Mouse (Mus musculus) midbrain, embryonic 15.5 days (tissue): Measurements from ENCODE around the gene Pik3r3. TPM values are rescaled to one million over a fixed set of nuclear protein-coding genes. Genes with fewer than 3 reads are reported as not detected.
A peak's percentile ranks its signal among the peaks of the same experiment; 100 is the strongest.
"Not testable (repeated sequence)": the region's sequence is repeated elsewhere in the genome, so short reads cannot be mapped to it uniquely, and the experiment has no call there.

ENCODE experiments used
- ATAC-seq: fragments of 200-750 bp; cut with Nextera tagmentation; replicated peaks from 2 replicates; pipeline ENCODE4 v1.8.0; 2017; ENCODE audit warnings: moderate TSS enrichment
- H3K27ac ChIP-seq: fragments of 300-500 bp; sonication (generic); 2 replicates; pipeline ENCODE4 v1.5.1; 2015; ENCODE audit warnings: mild to moderate bottlenecking, inconsistent platforms
- H3K27me3 ChIP-seq: fragments of 300-500 bp; sonication (generic); replicated peaks from 2 replicates; pipeline ENCODE4 v1.6.1; 2015; ENCODE audit warnings: inconsistent platforms
- H3K36me3 ChIP-seq: fragments of 300-500 bp; sonication (generic); replicated peaks from 2 replicates; pipeline ENCODE4 v1.6.1; 2015; ENCODE audit warnings: inconsistent platforms
- H3K4me1 ChIP-seq: fragments of 300-500 bp; sonication (generic); 2 replicates; pipeline ENCODE4 v1.6.1; 2015; ENCODE audit warnings: inconsistent platforms
- H3K4me2 ChIP-seq: fragments of 300-500 bp; sonication (generic); 2 replicates; pipeline ENCODE4 v1.6.1; 2015; ENCODE audit warnings: inconsistent platforms, mild to moderate bottlenecking, moderate library complexity
- H3K4me3 ChIP-seq: fragments of 300-500 bp; sonication (generic); 2 replicates; pipeline ENCODE4 v1.5.1; 2015; ENCODE audit warnings: mild to moderate bottlenecking, inconsistent platforms
- H3K9ac ChIP-seq: fragments of 300-500 bp; sonication (generic); 2 replicates; pipeline ENCODE4 v1.6.1; 2015; ENCODE audit warnings: mild to moderate bottlenecking, inconsistent platforms
- H3K9me3 ChIP-seq: fragments of 300-500 bp; sonication (generic); 2 replicates; pipeline ENCODE4 v1.6.1; 2016; ENCODE audit warnings: inconsistent platforms
- WGBS: fragments of 180-500 bp; shearing (Covaris S2); methylation state at CpG from one replicate; pipeline ENCODE4 v1.1.7; 2015; ENCODE audit warnings: mixed read lengths; 5-methylcytosine and 5-hydroxymethylcytosine counted together
- polyA plus RNA-seq: library from polyadenylated mRNA; unstranded; fragments of >200 nt; fragmentation: Nextera tagmentation; extraction: Ambion mirVana; gene quantifications from 2 replicates; pipeline ENCODE4 v1.2.1, GENCODE M21; 2015

Gene Pik3r3
- polyA plus RNA-seq, 1 experiment from 2014 or later = 89.7 TPM

DNA sequence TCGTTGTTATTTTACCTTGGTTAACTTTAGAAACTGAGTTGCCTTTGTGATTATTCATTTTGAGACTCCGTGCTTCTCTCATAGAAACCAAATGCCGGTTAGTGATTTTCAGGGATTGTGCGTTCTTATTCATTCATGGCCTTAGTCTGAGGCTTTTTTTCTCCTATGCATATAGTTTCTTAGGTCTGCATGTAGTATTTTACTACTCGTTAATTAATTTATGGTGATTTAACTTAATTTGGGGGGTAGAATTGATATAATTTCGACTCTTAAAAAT lies 1.4 kb downstream of the Pik3r3 start:
- Histone ChIP-seq H3K9ac (peak overlapping the region; percentile 95), H3K4me1 (peaks cover 19% of the 10 kb centered on the region), H3K27ac (peak overlapping the region; percentile 100), H3K36me3 (no peaks in the 10 kb centered on the region), H3K9me3 (no peaks in the 10 kb centered on the region), H3K27me3 (no peaks in the 10 kb centered on the region), H3K4me2 (peak overlapping the region; percentile 56), H3K4me3 (peak overlapping the region; percentile 88)
- WGBS = 3% methylated on average over 6 of the region's 6 CpGs
- ATAC-seq = no peak

DNA sequence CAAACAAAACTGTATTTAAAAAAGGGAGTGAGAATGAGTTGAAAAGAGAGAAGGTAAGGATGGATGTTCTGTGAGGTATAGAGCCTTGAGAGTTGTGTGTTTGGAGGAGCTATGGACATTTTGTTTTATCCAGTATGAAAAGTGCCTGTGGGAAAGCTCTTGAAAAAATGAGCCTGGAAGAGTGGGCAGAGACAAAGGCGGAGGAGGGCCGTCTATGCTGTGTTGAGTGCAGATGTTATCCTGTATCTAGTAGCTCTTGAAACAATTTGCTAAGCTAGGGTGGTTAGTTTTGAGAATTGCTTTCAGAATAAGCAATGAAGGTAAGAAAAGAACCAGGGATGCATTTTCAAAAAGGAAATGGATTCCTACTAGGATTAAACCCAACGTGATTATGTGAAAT lies 22.0 kb downstream of the Pik3r3 start:
- no peaks in the 10 kb centered on the region for H3K9me3 ChIP-seq
- H3K4me2 ChIP-seq = no peak overlapping the region
- H3K4me3 ChIP-seq = no peak overlapping the region
- H3K4me1 ChIP-seq = no peaks in the 10 kb centered on the region
- no peaks in the 10 kb centered on the region for H3K36me3 ChIP-seq
- H3K27me3 ChIP-seq = no peaks in the 10 kb centered on the region
- ATAC-seq = no peak
- H3K27ac ChIP-seq = no peak overlapping the region
- no peak overlapping the region for H3K9ac ChIP-seq
- 82% methylated on average over 3 of the region's 3 CpGs for WGBS

DNA sequence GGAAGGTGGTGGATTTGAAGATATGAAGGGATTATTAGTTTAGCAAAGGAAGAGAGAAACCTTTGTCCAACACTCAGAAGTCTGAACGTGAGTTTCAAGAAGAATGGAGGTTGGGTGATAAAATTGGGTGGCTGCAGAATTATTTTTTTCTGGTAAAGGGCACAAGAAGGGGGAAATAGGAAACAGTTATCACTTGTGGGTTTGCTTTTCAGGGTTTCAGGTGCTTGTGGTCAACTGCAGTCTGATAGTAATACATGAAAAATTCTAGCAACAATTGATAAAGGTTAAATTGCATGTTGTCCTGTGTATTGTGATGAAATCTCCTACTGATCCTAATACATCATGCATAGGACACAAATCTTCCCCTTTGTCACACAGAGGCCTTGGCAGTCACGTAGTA lies 22.8 kb downstream of the Pik3r3 start:
- H3K27me3 ChIP-seq = no peaks in the 10 kb centered on the region
- WGBS = 77% methylated on average over 2 of the region's 2 CpGs
- H3K27ac ChIP-seq = no peak overlapping the region
- no peaks in the 10 kb centered on the region for H3K4me1 ChIP-seq
- no peak overlapping the region for H3K4me2 ChIP-seq
- H3K9me3 ChIP-seq = no peaks in the 10 kb centered on the region
- H3K9ac ChIP-seq = no peak overlapping the region
- H3K36me3 ChIP-seq = no peaks in the 10 kb centered on the region
- no peak overlapping the region for H3K4me3 ChIP-seq
- no peak for ATAC-seq

DNA sequence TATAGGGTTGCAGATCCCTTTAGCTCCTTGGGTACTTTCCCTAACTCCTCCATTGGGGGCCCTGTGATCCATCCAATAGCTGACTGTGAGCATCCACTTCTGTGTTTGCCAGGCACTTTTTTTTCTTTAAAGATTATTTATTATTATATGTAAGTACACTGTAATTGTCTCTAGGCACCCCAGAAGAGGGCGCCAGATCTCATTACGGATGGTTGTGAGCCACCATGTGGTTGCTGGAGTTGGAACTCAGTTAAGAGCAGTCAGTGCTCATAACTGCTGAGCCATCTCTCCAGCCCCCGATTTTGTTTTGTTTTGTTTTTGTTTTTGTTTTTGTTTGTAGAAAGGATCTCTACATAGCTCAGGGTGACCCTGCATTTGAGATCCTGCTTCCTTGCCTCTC lies 24.5 kb downstream of the Pik3r3 start:
- H3K27ac ChIP-seq, ATAC-seq, H3K9ac ChIP-seq, H3K4me3 ChIP-seq, H3K36me3 ChIP-seq, H3K9me3 ChIP-seq, H3K27me3 ChIP-seq, H3K4me1 ChIP-seq, H3K4me2 ChIP-seq: not testable (repeated sequence)
- 42% methylated on average over 3 of the region's 3 CpGs for WGBS

DNA sequence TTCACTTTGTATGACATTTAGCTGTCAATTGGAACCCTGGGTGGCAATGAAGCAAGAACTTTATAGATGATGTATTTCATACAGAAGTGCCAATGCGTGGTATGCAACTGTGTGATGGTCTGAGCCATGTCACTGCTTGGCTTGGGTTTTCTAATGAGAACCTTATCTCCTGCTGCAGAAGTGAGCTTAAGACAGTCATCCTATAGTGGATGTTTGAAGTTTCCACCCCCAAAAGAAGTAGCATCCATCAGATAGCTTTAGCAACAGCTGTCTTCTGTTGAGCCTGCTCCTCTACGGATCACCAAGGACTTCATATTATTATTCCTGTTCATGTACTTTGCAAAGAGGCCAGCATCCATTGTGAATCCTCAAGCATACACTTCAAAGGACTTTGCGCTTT lies 28.6 kb downstream of the Pik3r3 start:
- no peak overlapping the region for H3K4me2 ChIP-seq
- 82% methylated on average over 3 of the region's 3 CpGs for WGBS
- no peak overlapping the region for H3K27ac ChIP-seq
- no peaks in the 10 kb centered on the region for H3K27me3 ChIP-seq
- H3K4me3 ChIP-seq = no peak overlapping the region
- no peaks in the 10 kb centered on the region for H3K9me3 ChIP-seq
- no peaks in the 10 kb centered on the region for H3K4me1 ChIP-seq
- no peak for ATAC-seq
- H3K36me3 ChIP-seq = no peaks in the 10 kb centered on the region
- no peak overlapping the region for H3K9ac ChIP-seq

DNA sequence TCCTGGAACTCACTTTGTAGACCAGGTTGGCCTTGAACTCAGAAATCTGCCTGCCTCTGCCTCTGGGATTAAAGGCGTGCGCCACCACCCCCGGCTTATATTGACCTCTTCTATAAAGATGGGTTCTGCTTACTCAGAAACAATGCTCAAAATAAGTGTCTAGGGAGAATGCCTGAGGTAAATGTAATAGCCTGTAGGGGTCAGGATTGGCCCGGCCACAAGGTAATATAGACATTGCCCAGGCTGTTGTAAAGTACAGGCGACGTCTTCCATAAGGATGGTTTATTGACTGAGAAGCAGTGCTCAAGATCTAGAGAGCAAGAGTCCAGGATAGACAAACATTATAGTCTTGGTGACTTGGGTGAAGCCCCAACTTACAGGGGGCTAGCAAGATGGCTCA lies 46.8 kb downstream of the Pik3r3 start:
- Histone ChIP-seq H3K9me3 (no peaks in the 10 kb centered on the region), H3K4me2 (no peak overlapping the region), H3K4me3 (no peak overlapping the region), H3K9ac (no peak overlapping the region), H3K36me3 (peaks cover 28% of the 10 kb centered on the region), H3K4me1 (no peaks in the 10 kb centered on the region), H3K27me3 (no peaks in the 10 kb centered on the region), H3K27ac (no peak overlapping the region)
- 94% methylated on average over 6 of the region's 6 CpGs for whole genome bisulfite sequencing
- ATAC-seq = no peak

DNA sequence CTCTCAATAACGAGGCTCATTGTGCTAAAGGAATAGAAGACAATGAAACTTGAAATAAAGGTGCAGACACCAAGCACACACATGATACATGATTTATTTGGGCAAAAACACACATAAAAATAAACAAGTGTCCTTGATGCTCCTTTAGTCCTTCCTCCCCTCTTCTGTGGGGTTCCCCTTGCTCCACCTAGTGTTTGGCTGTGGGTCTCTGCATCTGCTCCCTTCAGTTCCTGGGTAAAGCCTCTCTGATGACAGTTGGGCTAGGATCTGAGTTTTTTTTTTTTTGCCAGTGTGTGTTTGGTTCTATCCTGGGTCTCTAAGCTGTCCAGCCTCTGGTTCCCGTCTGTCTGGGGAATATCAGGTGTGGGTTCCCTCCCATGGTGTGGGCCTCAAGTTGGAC lies 60.8 kb downstream of the Pik3r3 start:
- WGBS = 82% methylated on average over 2 of the region's 2 CpGs

DNA sequence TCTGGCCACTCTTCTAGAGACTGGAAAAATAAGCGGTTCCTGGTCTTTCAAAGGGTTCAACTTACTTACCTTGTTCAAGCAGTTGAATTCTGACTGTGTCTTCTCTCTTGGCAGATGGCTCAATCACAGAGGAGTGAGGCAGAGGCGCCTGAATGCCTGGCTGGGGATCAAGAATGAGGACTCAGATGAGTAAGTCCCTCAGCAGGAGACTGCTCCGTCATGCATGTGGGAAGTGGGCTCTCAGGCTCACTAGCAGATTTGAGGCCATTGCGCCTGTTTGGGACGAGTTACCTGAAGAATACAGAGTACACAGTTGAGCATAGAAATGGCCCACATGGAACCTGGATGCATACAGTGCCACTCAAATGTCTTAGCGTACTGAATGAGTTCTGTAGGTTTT lies 70.1 kb downstream of the Pik3r3 start:
- Histone ChIP-seq H3K4me3 (no peak overlapping the region), H3K9me3 (no peaks in the 10 kb centered on the region), H3K9ac (no peak overlapping the region), H3K4me1 (no peaks in the 10 kb centered on the region), H3K36me3 (peaks cover 43% of the 10 kb centered on the region), H3K4me2 (no peak overlapping the region), H3K27ac (no peak overlapping the region), H3K27me3 (no peaks in the 10 kb centered on the region)
- no peak for ATAC-seq
- 87% methylated on average over 6 of the region's 6 CpGs for WGBS

More for the DNA sequence above, 60.8 kb downstream of the Pik3r3 start:
- Histone ChIP-seq H3K27me3 (no peaks in the 10 kb centered on the region), H3K27ac (no peak overlapping the region), H3K36me3 (peaks cover 28% of the 10 kb centered on the region), H3K4me2 (no peak overlapping the region), H3K9me3 (no peaks in the 10 kb centered on the region), H3K9ac (no peak overlapping the region), H3K4me3 (no peak overlapping the region), H3K4me1 (no peaks in the 10 kb centered on the region)
- no peak for ATAC-seq

DNA sequence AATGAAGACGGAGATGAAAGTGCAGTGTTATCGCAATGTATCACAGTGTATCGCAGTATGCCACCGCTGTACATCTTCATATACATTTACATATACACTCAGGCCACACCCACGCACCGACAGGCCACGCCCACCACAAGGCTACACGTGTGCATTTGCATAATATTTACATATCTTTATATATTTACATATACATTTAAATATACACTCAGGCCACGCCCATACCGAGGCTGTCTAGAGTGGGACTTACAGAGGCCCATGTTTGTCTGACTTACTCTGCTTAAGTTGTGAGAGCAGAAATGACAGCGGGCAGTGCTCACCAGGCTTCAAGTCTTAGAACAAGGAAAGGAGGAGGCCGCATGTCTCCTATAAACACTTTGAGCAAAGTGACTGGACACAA lies 71.9 kb downstream of the Pik3r3 start:
- H3K9me3 ChIP-seq = no peaks in the 10 kb centered on the region
- ATAC-seq = no peak
- H3K27me3 ChIP-seq = no peaks in the 10 kb centered on the region
- H3K4me3 ChIP-seq = no peak overlapping the region
- H3K36me3 ChIP-seq = peaks cover 29% of the 10 kb centered on the region
- no peak overlapping the region for H3K27ac ChIP-seq
- 90% methylated on average over 12 of the region's 12 CpGs for WGBS
- no peak overlapping the region for H3K4me2 ChIP-seq
- H3K9ac ChIP-seq = no peak overlapping the region
- no peaks in the 10 kb centered on the region for H3K4me1 ChIP-seq

DNA sequence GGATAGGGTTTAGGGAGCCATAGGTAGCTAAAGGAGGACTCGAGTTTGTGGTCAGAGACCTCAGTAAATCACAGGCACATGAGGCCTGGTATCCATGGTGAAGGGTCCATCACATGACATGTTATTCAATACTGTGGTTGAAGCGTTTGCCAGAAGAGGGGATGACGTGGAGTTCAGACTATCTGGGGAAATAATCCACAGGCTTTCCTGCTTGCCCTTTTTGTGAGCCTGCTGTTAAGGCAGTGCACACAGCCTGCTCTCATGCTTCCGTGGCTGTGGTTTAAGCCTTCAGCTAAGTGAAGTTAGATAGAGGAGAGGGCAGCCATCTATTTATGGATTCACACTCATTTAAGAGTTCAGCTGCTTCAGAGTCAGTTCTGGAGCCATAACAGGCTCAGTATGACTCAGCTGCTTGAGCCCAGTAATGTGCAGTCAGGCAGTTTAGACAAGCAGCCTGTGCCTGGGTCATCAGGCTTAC lies 79.5 kb downstream of the Pik3r3 start:
- H3K36me3 ChIP-seq = peaks cover 24% of the 10 kb centered on the region; the same call in 1 of the 2 replicates
- H3K4me1 ChIP-seq = no peaks in the 10 kb centered on the region
- no peak overlapping the region for H3K9ac ChIP-seq
- H3K27ac ChIP-seq = no peak overlapping the region
- ATAC-seq = no peak
- no peak overlapping the region for H3K4me2 ChIP-seq
- H3K4me3 ChIP-seq = no peak overlapping the region
- H3K9me3 ChIP-seq = no peaks in the 10 kb centered on the region
- whole genome bisulfite sequencing = 69% methylated on average over 4 of the region's 4 CpGs
- no peaks in the 10 kb centered on the region for H3K27me3 ChIP-seq

DNA sequence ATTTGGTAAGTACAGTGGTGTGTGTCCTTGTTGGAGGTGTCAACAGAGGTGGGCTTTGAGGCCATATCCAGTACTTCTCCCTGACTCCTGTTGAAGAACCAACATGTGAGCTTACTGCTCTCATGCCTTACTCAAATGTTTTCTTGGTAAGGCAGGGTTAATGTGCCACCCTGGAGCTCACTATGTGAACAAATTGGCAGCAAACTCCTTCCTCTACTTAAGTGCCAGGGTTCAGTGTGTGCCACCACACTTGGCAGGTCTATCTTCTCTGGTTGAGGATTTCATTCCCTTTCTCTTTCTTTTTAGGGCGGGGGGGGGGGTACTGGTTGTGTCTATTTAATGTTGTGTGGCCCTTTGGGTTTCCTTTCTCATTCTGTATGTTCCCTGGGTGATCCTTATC lies 83.1 kb downstream of the Pik3r3 start:
- H3K36me3 ChIP-seq = peaks cover 52% of the 10 kb centered on the region
- no peak overlapping the region for H3K27ac ChIP-seq
- H3K27me3 ChIP-seq = no peaks in the 10 kb centered on the region
- H3K4me2 ChIP-seq = no peak overlapping the region
- no peak for ATAC-seq
- WGBS = 25% methylated on average over 1 of the region's 1 CpGs
- no peak overlapping the region for H3K9ac ChIP-seq
- H3K4me1 ChIP-seq = no peaks in the 10 kb centered on the region
- H3K4me3 ChIP-seq = no peak overlapping the region
- no peaks in the 10 kb centered on the region for H3K9me3 ChIP-seq

DNA sequence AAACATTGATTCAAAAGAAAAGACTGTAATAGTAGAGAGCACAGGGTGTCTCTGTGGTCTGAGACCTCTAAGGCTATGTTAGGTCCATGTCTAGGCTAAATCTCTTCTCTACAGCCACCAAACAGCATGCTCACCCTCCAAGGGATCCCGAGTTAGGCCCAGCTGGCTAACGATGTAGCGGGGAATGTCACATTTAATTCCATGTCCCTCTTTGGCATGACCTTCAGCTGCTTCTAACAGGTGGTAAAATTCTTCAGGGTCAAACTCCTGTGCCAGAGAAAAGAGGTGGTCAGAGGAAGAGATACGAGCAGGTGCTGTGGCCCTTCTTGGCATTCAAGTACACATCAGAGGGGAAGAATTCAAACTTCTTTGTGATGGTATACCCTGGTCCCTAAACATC lies 96.2 kb downstream of the Pik3r3 start:
- Histone ChIP-seq H3K27ac (no peak overlapping the region), H3K4me3 (no peak overlapping the region), H3K4me2 (no peak overlapping the region), H3K36me3 (peaks cover 48% of the 10 kb centered on the region; the same call in 1 of the 2 replicates), H3K9me3 (no peaks in the 10 kb centered on the region), H3K9ac (no peak overlapping the region), H3K27me3 (no peaks in the 10 kb centered on the region), H3K4me1 (no peaks in the 10 kb centered on the region)
- ATAC-seq = no peak
- WGBS = 96% methylated on average over 4 of the region's 4 CpGs

DNA sequence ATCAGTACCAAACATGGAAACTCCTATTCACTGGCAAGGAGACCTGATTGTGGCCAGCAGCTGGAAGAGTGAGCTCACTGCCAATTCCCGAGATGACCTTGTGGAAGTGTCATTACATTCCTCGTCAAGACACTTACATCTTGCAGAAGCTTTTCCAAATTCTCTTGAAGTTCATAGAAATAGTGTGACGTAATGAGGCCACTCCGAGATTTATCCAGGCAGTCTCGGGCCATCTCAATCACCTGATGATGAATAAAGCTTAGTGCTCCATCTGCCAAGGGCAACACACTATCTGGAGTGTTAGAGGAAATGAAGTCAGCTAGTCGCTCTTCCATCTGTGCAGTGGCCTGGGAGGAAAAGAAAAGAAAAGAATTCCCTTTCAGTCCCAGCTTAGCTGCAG lies 100.7 kb downstream of the Pik3r3 start:
- ATAC-seq = no peak
- Histone ChIP-seq H3K27me3 (no peaks in the 10 kb centered on the region), H3K4me3 (no peak overlapping the region), H3K36me3 (peaks cover 53% of the 10 kb centered on the region), H3K4me2 (no peak overlapping the region), H3K27ac (no peak overlapping the region), H3K4me1 (no peaks in the 10 kb centered on the region), H3K9me3 (no peaks in the 10 kb centered on the region), H3K9ac (no peak overlapping the region)
- WGBS = 92% methylated on average over 6 of the region's 6 CpGs

DNA sequence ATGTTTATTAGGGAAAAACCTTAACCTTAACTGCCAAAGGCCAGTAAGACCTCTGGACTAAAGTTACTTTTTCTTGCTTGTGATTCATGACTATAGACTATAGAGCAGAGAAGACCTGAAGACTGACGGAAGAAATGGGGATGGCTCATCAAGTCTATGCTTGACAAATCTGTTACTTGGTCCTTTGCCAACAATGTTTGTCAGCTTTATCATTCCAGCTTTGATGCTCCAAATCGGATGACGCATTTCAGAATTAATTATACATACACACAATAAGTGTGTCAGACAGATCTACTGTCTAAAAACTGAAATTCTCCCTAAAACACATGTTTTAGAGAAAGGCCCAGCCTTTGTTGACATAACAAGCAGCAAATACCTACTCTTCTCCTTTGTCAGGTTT lies 107.8 kb downstream of the Pik3r3 start:
- Histone ChIP-seq H3K9me3 (no peaks in the 10 kb centered on the region), H3K27ac (no peak overlapping the region), H3K27me3 (no peaks in the 10 kb centered on the region), H3K4me1 (no peaks in the 10 kb centered on the region), H3K4me2 (no peak overlapping the region), H3K9ac (no peak overlapping the region), H3K4me3 (no peak overlapping the region), H3K36me3 (peaks cover 33% of the 10 kb centered on the region; the same call in 1 of the 2 replicates)
- ATAC-seq = no peak
- WGBS = 86% methylated on average over 3 of the region's 3 CpGs
